Mouse (Mus musculus) brain, embryonic 18.5 days (tissue): Measurements from ENCODE around the gene Igf1r.

Source experiments
- DNase-seq: peaks from one replicate; pipeline ENCODE4 v3.0.0-alpha.2; 2012; ENCODE audit warnings: low read depth, low spot score

Gene Igf1r

DNA sequence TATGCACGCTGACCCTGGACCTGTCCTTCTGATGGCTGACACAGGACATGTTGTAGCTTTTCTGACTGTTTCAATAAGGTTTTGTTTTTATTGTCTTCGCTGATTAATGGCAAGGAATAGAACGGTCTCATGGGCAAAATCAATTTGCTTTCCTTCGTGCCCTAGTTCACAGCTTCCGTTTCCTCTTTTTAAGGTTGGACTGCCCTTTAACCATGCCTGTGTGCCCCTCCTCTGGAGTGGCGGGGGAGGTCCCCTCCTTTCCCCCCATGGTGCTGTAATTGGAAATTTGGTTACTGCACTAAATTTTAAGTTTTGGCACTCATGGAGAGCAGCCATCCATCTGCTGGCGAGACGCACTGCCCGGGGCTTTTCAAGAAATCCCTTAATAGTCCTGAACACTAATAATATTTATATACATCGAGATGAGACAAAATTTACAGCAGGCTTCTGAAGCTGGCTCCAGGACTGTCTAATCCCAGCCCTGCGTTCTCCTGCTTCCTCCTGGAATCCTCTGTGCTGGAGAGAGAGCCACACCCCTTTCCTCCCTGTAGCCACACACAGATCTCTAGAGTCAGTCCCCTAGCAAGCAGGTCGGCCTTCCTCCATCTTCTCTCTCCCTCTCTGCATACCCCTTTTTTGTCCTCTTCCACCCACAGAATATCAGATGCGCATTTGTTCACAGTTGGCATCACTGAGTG lies 207.6 kb downstream of the Igf1r start:
- no peak for DNase-seq

- no peak for DNase-seq
These were observed 211.4 kb downstream of the Igf1r start for GRCm38 (mm10) chr7:68164074-68164473.

DNA sequence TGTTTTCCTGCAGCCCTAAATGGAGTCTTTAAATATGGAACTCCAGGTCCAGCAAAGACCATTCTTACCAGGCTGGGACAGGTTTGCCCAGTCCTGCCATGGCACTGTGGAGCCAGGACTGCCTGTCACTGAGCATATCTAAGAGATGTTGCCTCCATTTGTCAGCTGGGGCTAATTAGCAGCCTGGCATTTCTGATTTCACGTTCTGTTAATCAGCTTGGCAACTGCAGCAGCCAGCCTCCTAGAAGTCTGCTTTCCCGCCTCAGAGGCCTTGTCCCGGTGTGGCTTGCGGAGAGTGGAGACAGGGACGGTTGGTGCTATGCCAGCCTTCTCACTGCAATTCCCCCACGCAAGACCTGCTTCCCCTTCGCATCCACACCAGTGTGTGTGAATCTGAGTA lies 220.1 kb downstream of the Igf1r start:
- no peak for DNase-seq

GRCm38 (mm10) chr7:68179672-68180071 lies 227.0 kb downstream of the Igf1r start:
- no peak for DNase-seq

- no peak for DNase-seq
These were observed 228.5 kb downstream of the Igf1r start for GRCm38 (mm10) chr7:68181104-68181503.

DNA sequence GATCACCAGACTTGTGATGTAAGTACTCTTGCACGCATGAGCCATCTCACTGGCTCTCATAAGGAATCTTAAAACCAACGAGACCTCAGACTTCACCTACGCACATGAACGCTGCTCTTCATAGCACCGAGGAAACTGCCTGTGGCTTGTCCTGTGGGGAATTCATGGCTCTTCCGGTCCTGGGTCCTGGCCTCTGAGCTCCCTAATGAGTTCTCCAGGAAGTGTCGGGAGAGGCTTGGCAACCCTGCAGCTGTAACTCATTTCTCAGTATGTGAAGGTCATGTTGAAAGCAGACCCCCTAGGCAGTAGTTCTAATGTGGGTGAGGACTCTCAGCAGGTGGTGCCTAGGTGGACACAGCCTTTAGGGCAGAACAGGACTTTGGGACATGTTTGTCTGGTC lies 229.4 kb downstream of the Igf1r start:
- no peak for DNase-seq

DNA sequence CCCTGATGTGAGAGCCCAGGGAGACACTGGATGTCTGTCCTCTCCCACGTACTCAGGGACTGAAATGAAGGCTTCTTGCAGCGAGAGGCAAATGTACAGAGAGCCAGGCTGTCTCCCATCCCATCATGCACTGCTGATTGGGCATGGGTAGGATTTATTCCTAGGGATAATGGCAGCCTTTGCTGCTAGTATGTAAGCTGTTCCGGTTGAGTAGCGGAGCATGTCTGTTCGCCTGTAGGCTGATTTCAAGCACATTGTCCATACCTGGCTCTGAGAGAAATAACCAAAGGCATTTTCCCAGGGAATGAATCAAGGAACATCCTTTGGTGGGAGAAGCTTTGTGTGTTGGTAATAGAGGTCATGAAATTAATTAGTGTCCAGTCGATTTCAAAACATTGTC lies 230.1 kb downstream of the Igf1r start:
- no peak for DNase-seq

- DNase-seq, result no peak
These were observed 230.8 kb downstream of the Igf1r start for GRCm38 (mm10) chr7:68183421-68183820.

GRCm38 (mm10) chr7:68189211-68189610 lies 236.6 kb downstream of the Igf1r start:
- no peak for DNase-seq

GRCm38 (mm10) chr7:68189691-68190456 lies 237.2 kb downstream of the Igf1r start:
- no peak for DNase-seq

- DNase-seq, result no peak
These were observed 241.5 kb downstream of the Igf1r start for GRCm38 (mm10) chr7:68193958-68194695.

- DNase-seq, result no peak
These were observed 247.0 kb downstream of the Igf1r start for GRCm38 (mm10) chr7:68199609-68200008.

GRCm38 (mm10) chr7:68205776-68206427 lies 253.3 kb downstream of the Igf1r start:
- no peak for DNase-seq

DNA sequence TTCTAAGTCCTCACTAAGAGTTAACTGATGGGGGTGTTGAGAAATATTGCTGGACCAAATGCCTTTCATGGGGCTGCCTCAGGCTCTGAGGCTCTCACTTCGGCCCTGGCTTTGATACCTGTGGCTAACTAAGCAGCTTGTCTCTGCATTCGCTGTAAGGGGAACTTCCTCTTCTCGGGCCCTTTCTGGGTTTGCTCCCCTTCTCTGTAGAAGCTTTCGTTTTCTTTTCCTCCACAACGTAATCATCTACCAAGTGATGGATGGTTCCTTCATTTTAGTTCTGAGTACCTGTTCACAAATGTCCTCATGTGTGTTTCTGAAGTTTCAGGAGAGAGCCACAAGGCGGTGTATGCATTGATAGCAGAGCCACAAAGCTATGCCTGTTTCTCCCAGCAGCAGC lies 256.4 kb downstream of the Igf1r start:
- DNase-seq, result no peak

GRCm38 (mm10) chr7:68210417-68210816 lies 257.8 kb downstream of the Igf1r start:
- no peak for DNase-seq

DNA sequence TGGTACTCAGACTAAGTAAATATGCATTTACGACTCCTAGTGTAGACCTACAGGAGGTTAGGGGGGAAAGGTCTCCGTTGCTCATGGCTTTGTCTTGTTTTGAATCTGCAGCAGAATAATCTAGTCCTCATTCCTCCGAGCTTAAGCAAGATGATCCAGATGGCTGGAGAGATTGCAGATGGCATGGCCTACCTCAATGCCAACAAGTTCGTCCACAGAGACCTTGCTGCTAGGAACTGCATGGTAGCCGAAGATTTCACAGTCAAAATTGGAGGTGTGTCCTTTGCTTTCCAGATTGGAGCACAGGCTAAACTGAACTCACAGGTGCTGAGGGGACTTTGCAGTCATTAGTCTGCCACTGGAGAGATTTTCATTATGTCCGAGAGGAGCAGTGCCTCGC lies 259.3 kb downstream of the Igf1r start:
- no peak for DNase-seq

DNA sequence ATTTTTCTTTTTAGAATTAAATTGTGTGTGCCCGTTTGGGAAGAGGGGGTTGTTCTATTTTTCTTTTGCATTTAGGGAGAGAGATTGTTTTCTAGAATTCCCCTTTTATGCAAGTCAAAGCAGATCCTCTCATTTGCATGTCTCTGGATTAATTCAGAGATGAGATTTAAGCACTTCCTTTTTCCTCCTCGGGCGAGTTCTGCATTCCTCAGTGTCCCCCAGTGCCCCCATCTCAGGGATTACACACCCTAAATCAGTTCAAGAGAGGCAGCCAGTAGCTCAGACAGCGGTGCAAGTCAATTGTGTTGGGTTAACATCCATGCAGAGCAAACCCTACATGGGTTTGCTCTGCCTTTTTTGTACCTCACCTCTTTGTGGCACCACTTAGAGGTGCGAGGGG lies 261.2 kb downstream of the Igf1r start:
- DNase-seq, result no peak

- DNase-seq, result no peak
These were observed 263.0 kb downstream of the Igf1r start for GRCm38 (mm10) chr7:68215522-68216070.

GRCm38 (mm10) chr7:68218879-68219278 lies 266.3 kb downstream of the Igf1r start:
- DNase-seq, result no peak

DNA sequence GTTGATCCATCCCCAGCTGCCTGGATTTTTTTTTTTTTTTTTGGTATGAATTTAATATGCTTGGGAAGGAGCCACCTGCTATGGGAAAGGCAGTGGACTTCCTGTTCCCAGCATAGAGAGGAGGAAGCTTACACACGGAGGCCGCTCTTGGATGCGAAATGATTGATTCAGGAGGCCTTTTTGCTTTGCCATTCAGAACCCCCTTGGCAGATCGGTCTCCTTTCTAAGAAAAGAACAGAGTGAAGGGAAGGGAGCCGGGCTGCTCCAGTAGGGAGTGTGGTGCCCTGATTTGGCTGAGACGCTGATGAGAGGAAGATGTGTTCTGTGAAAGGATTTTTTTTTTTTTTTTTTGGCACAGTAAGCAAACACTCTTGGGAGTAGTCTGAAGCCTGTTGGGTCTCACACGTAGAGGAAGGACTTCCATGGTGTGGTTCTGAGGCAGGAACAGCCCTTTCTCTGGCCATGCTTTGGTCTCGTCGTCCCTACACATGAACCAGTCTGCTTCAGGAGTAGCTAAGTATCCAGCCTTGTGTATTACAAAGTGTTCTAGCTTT lies 269.1 kb downstream of the Igf1r start:
- DNase-seq, result no peak

GRCm38 (mm10) chr7:68223356-68223808 lies 270.8 kb downstream of the Igf1r start:
- peak; percentile 22 for DNase-seq
